Mouse (Mus musculus) limb, embryonic 10.5 days (tissue): Measurements from ENCODE around the gene Prrxl1. TPM values are rescaled to one million over a fixed set of nuclear protein-coding genes. Genes with fewer than 3 reads are reported as not detected.

Source experiments
- DNase-seq: peaks from one replicate; pipeline ENCODE4 v3.0.0-alpha.2; 2017; ENCODE audit warnings: low spot score
- H3K27ac ChIP-seq: fragments of 300-500 bp; sonication (generic); 2 replicates; pipeline ENCODE4 v1.5.1; 2016; ENCODE audit warnings: mild to moderate bottlenecking
- H3K27me3 ChIP-seq: fragments of 300-500 bp; sonication (generic); 2 replicates; pipeline ENCODE4 v1.6.1; 2016; ENCODE audit warnings: low read depth, mild to moderate bottlenecking; ENCODE audit not compliant: poor library complexity, severe bottlenecking
- H3K36me3 ChIP-seq: fragments of 300-500 bp; sonication (generic); 2 replicates; pipeline ENCODE4 v1.6.1; 2016; ENCODE audit warnings: mild to moderate bottlenecking, moderate library complexity
- H3K4me1 ChIP-seq: fragments of 300-500 bp; sonication (generic); 2 replicates; pipeline ENCODE4 v1.6.1; 2016
- H3K4me3 ChIP-seq: fragments of 300-500 bp; sonication (generic); 2 replicates; pipeline ENCODE4 v1.5.1; 2016; ENCODE audit warnings: mild to moderate bottlenecking, moderate library complexity
- H3K9me3 ChIP-seq: fragments of 300-500 bp; sonication (generic); replicated peaks from 2 replicates; pipeline ENCODE4 v1.6.1; 2016; ENCODE audit warnings: mild to moderate bottlenecking
- WGBS: fragments of 180-500 bp; shearing (Covaris S2); methylation state at CpG from one replicate; pipeline ENCODE4 v1.1.7; 2016; 5-methylcytosine and 5-hydroxymethylcytosine counted together
- polyA plus RNA-seq: library from polyadenylated mRNA; unstranded; fragments of >200 nt; fragmentation: Nextera tagmentation; extraction: Ambion mirVana; gene quantifications from 2 replicates; pipeline ENCODE4 v1.2.1, GENCODE M21; 2016

Gene Prrxl1
- polyA plus RNA-seq, 1 experiment from 2014 or later, result not detected

GRCm38 (mm10) chr14:32597232-32598231 is 1.7 kb upstream of the Prrxl1 start:
- Histone ChIP-seq H3K4me1 (peaks cover 26% of the 10 kb centered on the region), H3K27me3 (peaks cover 100% of the 10 kb centered on the region), H3K27ac (no peak overlapping the region), H3K36me3 (no peaks in the 10 kb centered on the region), H3K4me3 (peak overlapping the region; percentile 35), H3K9me3 (no peaks in the 10 kb centered on the region)
- peak; percentile 93 for DNase-seq
- under 1% methylated on average over 78 of the region's 78 CpGs for WGBS

- no peak for DNase-seq
- H3K9me3 ChIP-seq, result no peaks in the 10 kb centered on the region
- H3K27ac ChIP-seq, result no peak overlapping the region
- H3K4me3 ChIP-seq, result no peak overlapping the region; the same call in 1 of the 2 replicates
- H3K36me3 ChIP-seq, result no peaks in the 10 kb centered on the region
- H3K4me1 ChIP-seq, result peaks cover 26% of the 10 kb centered on the region
- peaks cover 100% of the 10 kb centered on the region for H3K27me3 ChIP-seq
- 6% methylated on average over 23 of the region's 23 CpGs for WGBS
These were observed 579 bp upstream of the Prrxl1 start for GRCm38 (mm10) chr14:32598437-32599219.

- H3K36me3 ChIP-seq, result no peaks in the 10 kb centered on the region
- no peak overlapping the region for H3K4me3 ChIP-seq
- peaks cover 98% of the 10 kb centered on the region for H3K27me3 ChIP-seq
- H3K4me1 ChIP-seq, result peaks cover 26% of the 10 kb centered on the region
- no peak for DNase-seq
- WGBS, result 3% methylated on average over 16 of the region's 16 CpGs
- no peak overlapping the region for H3K27ac ChIP-seq
- H3K9me3 ChIP-seq, result no peaks in the 10 kb centered on the region
These were observed 903 bp downstream of the Prrxl1 start for GRCm38 (mm10) chr14:32600110-32600509.

- WGBS, result 62% methylated on average over 15 of the region's 15 CpGs
These were observed 6.3 kb downstream of the Prrxl1 start for GRCm38 (mm10) chr14:32605508-32605907.

GRCm38 (mm10) chr14:32606316-32606715 is 7.1 kb downstream of the Prrxl1 start:
- H3K27ac ChIP-seq, result no peak overlapping the region
- no peak for DNase-seq
- no peaks in the 10 kb centered on the region for H3K36me3 ChIP-seq

More at GRCm38 (mm10) chr14:32605508-32605907, 6.3 kb downstream of the Prrxl1 start:
- no peaks in the 10 kb centered on the region for H3K36me3 ChIP-seq
- H3K27ac ChIP-seq, result no peak overlapping the region
- no peaks in the 10 kb centered on the region for H3K9me3 ChIP-seq
- peaks cover 68% of the 10 kb centered on the region for H3K27me3 ChIP-seq
- no peak overlapping the region for H3K4me3 ChIP-seq
- DNase-seq, result no peak
- H3K4me1 ChIP-seq, result no peaks in the 10 kb centered on the region

GRCm38 (mm10) chr14:32609392-32609791 is 10.2 kb downstream of the Prrxl1 start:
- peaks cover 29% of the 10 kb centered on the region for H3K27me3 ChIP-seq
- H3K4me3 ChIP-seq, result no peak overlapping the region
- DNase-seq, result peak; percentile 44
- no peaks in the 10 kb centered on the region for H3K4me1 ChIP-seq
- WGBS, result 29% methylated on average over 3 of the region's 3 CpGs
- no peaks in the 10 kb centered on the region for H3K9me3 ChIP-seq
- no peak overlapping the region for H3K27ac ChIP-seq
- no peaks in the 10 kb centered on the region for H3K36me3 ChIP-seq

More at GRCm38 (mm10) chr14:32606316-32606715, 7.1 kb downstream of the Prrxl1 start:
- no peaks in the 10 kb centered on the region for H3K4me1 ChIP-seq
- 87% methylated on average over 8 of the region's 8 CpGs for WGBS
- no peaks in the 10 kb centered on the region for H3K9me3 ChIP-seq
- H3K27me3 ChIP-seq, result peaks cover 60% of the 10 kb centered on the region
- no peak overlapping the region for H3K4me3 ChIP-seq

GRCm38 (mm10) chr14:32617253-32617652 is 18.0 kb downstream of the Prrxl1 start:
- H3K4me3 ChIP-seq, result no peak overlapping the region
- DNase-seq, result no peak
- 89% methylated on average over 5 of the region's 5 CpGs for WGBS

GRCm38 (mm10) chr14:32624245-32624644 is 25.0 kb downstream of the Prrxl1 start:
- WGBS, result 83% methylated on average over 3 of the region's 3 CpGs
- Histone ChIP-seq H3K9me3 (no peaks in the 10 kb centered on the region), H3K27ac (no peak overlapping the region), H3K36me3 (no peaks in the 10 kb centered on the region), H3K27me3 (0 out of 2 replicates have a peak, but pooled peaks cover under 1% of the 10 kb centered on the region), H3K4me3 (no peak overlapping the region), H3K4me1 (peaks cover 4% of the 10 kb centered on the region; the same call in 1 of the 2 replicates)
- DNase-seq, result no peak

More at GRCm38 (mm10) chr14:32617253-32617652, 18.0 kb downstream of the Prrxl1 start:
- Histone ChIP-seq H3K36me3 (no peaks in the 10 kb centered on the region), H3K27ac (no peak overlapping the region), H3K9me3 (no peaks in the 10 kb centered on the region), H3K27me3 (no peaks in the 10 kb centered on the region), H3K4me1 (no peaks in the 10 kb centered on the region)

GRCm38 (mm10) chr14:32624811-32625210 is 25.6 kb downstream of the Prrxl1 start:
- Histone ChIP-seq H3K4me1 (peaks cover 4% of the 10 kb centered on the region; the same call in 1 of the 2 replicates), H3K36me3 (no peaks in the 10 kb centered on the region), H3K9me3 (no peaks in the 10 kb centered on the region), H3K27me3 (0 out of 2 replicates have a peak, but pooled peaks cover 5% of the 10 kb centered on the region), H3K27ac (no peak overlapping the region), H3K4me3 (no peak overlapping the region)
- no peak for DNase-seq
- WGBS, result 86% methylated on average over 7 of the region's 7 CpGs

GRCm38 (mm10) chr14:32627271-32627670 is 28.1 kb downstream of the Prrxl1 start:
- WGBS, result 58% methylated on average over 2 of the region's 2 CpGs
- Histone ChIP-seq H3K9me3 (no peaks in the 10 kb centered on the region), H3K27me3 (0 out of 2 replicates have a peak, but pooled peaks cover 5% of the 10 kb centered on the region), H3K27ac (no peak overlapping the region), H3K4me3 (no peak overlapping the region), H3K36me3 (no peaks in the 10 kb centered on the region), H3K4me1 (peaks cover 4% of the 10 kb centered on the region; the same call in 1 of the 2 replicates)
- no peak for DNase-seq

GRCm38 (mm10) chr14:32628584-32628983 is 29.4 kb downstream of the Prrxl1 start:
- Histone ChIP-seq H3K36me3 (no peaks in the 10 kb centered on the region), H3K27ac (no peak overlapping the region), H3K9me3 (no peaks in the 10 kb centered on the region), H3K4me1 (peaks cover 4% of the 10 kb centered on the region; the same call in 1 of the 2 replicates), H3K27me3 (0 out of 2 replicates have a peak, but pooled peaks cover 5% of the 10 kb centered on the region), H3K4me3 (no peak overlapping the region; the same call in 1 of the 2 replicates)
- WGBS, result 40% methylated on average over 10 of the region's 10 CpGs
- no peak for DNase-seq

- Histone ChIP-seq H3K4me3 (no peak overlapping the region), H3K4me1 (peaks cover 6% of the 10 kb centered on the region), H3K27ac (no peak overlapping the region), H3K9me3 (no peaks in the 10 kb centered on the region), H3K36me3 (no peaks in the 10 kb centered on the region), H3K27me3 (0 out of 2 replicates have a peak, but pooled peaks cover 5% of the 10 kb centered on the region)
- 76% methylated on average over 6 of the region's 6 CpGs for WGBS
- no peak for DNase-seq
These were observed 33.8 kb downstream of the Prrxl1 start for GRCm38 (mm10) chr14:32632908-32633600.
